Mouse (Mus musculus) frontal cortex, postnatal 36 days (tissue): ENCODE measurements around the gene Spg21.

Experiments
- DNase-seq, 2 experiments: peaks; one replicate each; pipeline ENCODE4 v3.0.0; 2022; ENCODE audit warnings: low spot score in 2 of 2

The Spg21 gene

DNA sequence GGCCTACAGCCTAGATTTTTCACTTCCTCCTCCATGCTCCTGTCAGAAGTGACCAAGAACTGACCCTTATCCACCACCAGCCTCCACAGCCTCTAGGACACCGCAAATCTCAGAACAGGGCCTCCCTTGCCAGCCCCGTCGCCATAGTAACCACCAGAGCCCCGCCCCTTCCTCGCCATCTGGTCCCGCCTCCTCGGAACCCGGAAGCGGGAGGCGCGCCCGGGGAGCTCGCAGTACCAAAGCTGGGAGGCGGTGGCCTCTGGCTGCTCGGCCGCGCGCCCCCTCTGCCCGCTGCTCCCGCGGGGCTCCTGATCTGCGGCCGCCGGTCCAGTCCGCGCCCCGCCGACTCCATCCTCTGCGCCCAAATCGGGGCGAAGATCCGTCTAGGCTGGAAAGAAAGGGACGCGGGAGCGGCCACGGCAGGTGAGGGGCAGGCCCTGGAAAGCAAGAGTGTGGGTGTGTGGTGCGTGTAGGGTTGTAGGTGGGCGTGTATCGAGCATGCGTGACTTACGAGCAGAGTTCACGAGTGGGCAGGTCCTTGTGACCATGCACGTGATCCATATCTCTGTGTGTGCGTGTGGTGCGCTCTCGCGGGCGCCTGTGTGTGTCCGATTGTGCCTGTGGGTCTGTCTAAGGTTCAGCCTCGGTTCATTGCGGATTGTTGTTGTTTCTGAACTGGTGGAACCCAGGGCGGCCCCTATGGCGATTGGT lies at the start of gene Spg21:
Gene Spg21 (plus strand): TSS at position 216 of the 711 bp plus-strand sequence.
- peak; percentile 93 to 94 for DNase-seq

DNA sequence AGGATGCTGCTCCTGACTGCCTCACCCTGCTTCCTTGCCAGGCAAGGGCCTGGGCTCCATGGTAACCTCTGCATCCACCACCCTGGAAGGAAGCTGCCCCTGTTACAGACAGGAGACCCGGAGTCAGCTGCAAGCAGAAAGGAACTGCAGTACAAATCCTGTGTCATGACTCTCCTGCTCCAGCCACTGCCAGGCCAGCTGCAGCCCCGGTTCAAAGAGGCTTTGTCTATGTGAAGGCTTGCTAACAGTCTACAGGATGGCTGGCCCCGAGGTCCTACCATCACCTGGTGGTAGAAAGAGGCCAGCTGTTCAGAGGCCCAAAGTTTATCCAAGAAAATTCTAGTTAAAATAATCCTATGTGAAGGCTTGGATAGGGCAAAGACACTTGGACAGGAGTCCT lies 49.4 kb upstream of the Spg21 start:
- DNase-seq = no peak

- no peak for DNase-seq
Measured at GRCm38 (mm10) chr9:65417738-65418137, 43.0 kb upstream of the Spg21 start.

GRCm38 (mm10) chr9:65419633-65420032 lies 41.1 kb upstream of the Spg21 start:
- no peak for DNase-seq

DNA sequence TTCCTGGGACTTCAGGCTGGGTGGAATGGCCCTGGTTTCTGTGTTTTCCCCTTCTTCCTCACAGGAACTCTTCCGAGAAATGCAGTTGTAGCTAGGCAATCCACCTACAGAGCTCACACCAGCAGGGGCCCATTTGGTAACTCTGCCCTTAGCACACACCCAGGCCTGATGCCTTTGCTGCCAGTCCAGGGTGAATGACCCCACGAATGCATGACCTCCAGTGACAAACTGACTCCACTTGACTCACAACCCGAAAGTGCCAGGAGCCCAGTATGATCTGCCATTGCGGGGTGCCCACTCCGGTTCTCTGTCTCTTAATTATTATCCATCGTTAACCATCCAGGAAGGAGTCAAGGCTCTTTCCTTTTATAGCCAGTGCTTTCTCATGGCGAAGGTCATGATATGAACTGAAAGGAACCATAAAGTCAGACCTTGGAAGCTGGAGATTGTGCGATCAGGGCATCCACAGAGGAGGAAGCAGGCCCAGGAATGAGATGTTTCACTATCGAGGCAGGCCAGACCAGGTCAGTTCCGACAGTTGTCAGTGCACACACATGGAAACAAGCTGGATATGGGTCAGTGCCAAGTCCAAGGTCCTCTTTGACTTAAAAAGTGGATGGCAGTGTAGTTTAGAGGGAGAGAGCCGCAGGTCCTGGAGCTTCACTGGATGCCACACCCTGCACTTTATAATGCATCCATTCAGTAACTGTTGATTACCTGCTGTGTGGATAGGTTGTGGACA lies 37.8 kb upstream of the Spg21 start, which contains the start of gene Slc51b:
Gene Slc51b (minus strand): TSS at position 196 of the 742 bp plus-strand sequence.
- no peak for DNase-seq

DNA sequence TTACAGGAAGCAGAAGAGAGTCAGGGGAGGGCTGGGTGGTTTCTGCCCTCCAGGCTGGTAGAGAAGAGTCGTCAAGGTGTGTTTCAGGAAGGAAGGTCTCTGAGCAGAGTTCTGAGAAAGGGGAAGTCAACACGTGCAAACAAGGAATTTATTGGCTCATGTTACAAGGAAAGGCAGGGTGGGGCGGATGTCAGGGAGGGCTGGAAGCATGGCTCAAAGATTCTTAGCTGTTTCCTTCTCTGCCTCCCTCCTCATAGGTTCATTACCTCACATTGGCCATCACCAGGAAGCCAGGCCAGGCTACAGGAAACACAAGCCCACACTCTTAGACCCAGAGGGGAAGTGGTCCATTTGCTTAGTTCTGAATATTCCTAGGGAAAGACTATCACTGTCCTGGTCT lies 36.4 kb upstream of the Spg21 start:
- DNase-seq = no peak

- DNase-seq = no peak
Measured at GRCm38 (mm10) chr9:65427511-65427910, 33.2 kb upstream of the Spg21 start.

- no peak for DNase-seq
Measured at GRCm38 (mm10) chr9:65428003-65428402, 32.7 kb upstream of the Spg21 start.

- no peak for DNase-seq
Measured at GRCm38 (mm10) chr9:65430401-65430800, 30.3 kb upstream of the Spg21 start.

- no peak for DNase-seq
Measured at GRCm38 (mm10) chr9:65430921-65431320, 29.8 kb upstream of the Spg21 start.

DNA sequence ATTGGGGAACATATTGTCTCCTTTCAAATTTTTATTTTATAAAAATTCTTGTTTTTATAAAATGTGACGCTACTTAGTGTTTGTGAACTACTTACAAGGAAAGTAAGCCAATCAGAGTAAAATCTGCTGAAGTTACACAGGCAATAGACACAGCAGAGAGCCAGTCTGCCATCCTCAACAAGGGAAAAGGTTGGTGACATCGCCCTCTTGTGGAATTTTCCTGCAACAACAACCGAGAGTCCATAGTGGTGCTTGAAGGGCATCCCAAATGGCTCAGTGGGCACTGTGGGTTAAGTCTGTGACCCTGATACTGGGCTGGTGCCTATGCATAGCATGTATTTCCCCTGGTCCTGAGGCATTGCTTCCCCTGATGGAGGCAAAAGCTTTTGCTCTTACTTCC lies 28.5 kb upstream of the Spg21 start:
- DNase-seq = peak; percentile 85 to 94

GRCm38 (mm10) chr9:65434140-65434539 lies 26.6 kb upstream of the Spg21 start:
- peak in 1 of 2 experiments; percentile 13 for DNase-seq

DNA sequence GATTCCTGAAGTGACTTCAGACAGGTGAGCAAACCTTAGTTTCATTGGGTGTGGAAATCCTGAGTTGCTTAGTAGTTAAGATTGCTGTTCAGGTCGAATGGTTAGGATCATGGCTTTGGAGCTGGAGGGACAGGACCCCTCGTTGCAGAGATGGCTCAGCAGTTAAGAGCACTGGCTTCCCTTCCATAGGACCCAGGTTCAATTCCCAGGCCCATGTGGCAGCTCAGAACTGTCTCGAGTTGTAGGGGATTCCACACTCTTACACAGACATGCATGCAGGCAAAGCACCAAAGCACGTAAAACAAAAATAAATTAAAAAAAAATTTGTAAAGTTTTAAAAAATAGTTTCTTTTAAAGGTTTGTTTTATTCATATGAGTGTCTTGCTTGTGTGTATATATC lies 25.5 kb upstream of the Spg21 start:
- no peak for DNase-seq

DNA sequence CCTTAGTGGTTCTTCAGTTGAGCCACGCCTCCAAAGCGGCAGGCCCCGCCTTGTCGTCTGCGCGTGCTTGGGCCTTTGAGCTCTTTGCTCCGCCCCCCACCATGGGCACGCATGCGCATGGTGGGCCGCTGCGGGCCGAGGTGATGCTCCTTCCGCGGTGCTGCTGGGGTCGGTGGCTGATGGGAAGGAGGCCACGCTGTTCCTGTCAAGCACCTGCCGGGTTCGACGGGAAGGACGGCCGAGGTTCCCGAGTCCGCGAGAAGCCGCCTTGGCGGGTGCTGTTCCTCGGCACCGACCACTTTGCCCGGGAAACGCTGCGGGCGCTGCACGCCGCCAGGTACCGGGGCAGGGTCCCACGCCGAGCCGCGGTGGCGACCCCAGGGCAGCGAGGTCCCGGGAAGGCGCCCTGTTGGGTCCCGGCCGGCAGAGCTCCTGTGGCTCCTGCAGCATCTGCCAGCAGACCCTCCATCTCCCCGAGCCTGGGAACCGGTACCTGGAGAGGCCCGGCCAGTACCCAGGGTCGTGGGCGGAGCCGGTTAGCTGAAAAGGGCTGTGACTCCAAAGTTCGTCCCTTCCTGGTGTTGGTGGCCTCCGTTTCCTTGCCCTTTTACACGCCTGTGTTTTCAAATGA lies 25.0 kb upstream of the Spg21 start, which contains the start of gene Mtfmt:
Gene Mtfmt (plus strand): TSS at position 112 of the 631 bp plus-strand sequence.
- DNase-seq = peak; percentile 82 to 90

DNA sequence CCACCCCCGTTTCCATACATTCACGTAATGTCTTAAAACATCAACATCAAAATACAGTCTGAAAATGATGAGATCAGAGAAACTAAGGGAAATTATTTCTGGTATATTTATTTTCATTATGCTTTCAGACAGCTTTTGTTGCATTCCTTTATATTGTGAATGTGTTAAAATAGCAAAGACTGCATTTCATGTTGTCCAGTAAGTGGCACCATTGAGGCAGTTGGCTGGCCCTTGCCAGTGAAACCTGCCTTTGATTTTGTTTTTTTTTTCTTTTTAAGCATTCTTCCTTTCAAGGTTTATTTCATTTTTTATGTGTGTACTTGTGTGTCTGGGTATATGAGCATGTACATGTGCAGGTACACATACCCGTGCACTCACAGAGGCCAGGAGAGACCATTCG lies 16.1 kb upstream of the Spg21 start:
- DNase-seq = no peak

GRCm38 (mm10) chr9:65447951-65448350 lies 12.8 kb upstream of the Spg21 start:
- DNase-seq = no peak

DNA sequence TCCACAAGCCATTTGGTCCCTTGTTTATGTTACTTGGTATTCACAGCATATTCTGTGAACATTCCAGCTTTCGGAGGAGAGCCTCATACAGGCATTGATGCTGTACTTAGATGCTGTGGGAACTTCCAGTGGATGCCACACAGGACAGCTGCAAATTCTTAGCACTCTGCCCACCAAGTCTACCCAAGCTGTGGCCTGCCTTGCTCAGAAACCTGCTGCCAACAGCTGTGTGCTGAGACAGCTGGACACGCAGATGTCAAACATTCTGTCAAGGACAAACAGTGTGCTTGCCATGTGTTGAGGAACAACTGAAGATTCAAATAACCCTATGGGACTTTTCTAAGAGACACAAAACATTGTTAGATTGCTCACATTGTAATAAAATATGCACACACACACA lies 1.8 kb upstream of the Spg21 start:
- no peak for DNase-seq

- no peak for DNase-seq
Measured at GRCm38 (mm10) chr9:65460198-65460597, 549 bp upstream of the Spg21 start.

DNA sequence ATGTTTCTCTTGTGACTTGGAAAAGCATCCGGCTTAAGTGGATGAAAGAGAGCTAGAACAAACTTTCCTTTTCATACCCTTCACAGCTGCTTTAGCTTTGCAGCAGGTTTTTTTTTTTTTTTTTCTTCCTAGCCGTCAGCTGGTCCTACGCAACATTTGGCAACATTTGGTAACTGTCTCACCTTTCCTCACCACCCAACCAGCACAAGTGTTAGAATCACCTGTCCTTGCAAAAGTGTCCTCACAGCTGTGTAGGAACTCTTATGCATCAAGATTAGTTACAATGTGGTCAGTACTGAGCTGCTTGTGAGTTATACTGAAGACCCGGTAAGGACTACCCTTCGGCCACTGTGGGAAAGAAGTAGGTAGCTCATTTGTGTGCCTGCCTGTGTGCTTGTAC lies 1.8 kb downstream of the Spg21 start:
- DNase-seq = no peak

DNA sequence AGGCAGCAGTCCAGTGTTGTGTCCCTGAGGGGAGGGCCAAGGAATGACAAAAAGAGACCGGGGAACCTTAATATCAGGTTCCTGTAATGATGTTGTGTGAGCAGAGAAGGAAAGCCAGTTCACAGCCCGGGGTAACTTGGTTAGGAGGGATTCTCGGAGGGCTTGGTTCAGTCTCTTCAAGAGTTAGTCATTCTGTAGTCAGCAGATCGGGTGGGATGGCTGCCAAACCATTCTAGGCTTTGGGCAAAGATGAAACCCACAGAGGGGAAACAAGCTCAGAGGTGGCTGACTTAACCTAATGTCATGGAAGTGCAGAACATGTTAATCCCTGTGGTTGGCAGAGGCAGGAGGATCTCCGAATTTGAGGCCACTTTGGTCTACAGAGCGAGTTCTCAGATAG lies 3.4 kb downstream of the Spg21 start:
- DNase-seq = no peak

DNA sequence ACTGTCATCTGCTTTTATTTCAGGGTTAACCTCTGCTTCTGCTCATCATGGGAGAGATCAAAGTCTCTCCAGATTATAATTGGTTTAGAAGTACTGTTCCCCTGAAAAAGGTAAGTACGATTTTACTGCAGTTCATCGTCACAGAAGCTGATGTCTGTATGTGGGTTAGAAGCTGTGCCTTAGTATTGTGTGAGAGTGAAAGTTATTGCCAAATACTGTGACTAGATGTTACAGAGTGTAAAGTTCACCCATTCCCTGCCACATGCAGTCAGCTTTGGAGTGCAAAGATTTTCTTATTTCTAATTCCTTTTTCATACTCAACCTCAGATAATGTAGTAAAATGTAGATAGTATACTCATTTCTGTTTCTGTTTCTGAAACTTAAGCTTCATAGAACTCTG lies 4.5 kb downstream of the Spg21 start:
- no peak for DNase-seq

- no peak for DNase-seq
Measured at GRCm38 (mm10) chr9:65467686-65468085, 6.9 kb downstream of the Spg21 start.

DNA sequence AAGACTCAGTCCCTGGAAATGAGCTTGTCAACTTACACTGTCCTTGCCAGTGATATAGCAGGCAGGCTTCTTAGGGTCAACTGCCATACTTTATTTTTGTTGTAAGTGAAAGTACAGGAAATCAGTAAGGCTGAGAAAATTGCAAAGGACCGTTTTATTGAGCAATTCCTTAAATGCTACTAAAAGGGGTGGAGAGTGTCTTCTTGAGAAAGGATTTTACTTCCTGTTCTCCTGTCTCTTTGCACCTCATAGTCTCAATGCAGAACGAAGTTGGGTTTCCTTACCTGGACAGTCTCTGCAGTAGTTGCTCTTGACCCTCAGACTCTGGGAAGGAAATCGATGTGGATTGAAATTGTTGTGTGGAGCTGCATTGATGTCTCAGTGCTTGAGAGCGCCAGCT lies 12.0 kb downstream of the Spg21 start:
- DNase-seq = no peak
